Mouse (Mus musculus): ENCODE results near the gene Igf2.
A peak's percentile ranks its signal among the peaks of the same experiment; 100 is the strongest.

The Igf2 gene

GRCm38 (mm10) chr7:142659181-142659681, 7.4 kb downstream of the Igf2 start:
- DNase-seq (ENCODE audit: low spot score): no peak

GRCm38 (mm10) chr7:142658681-142659180, 7.9 kb downstream of the Igf2 start:
- DNase-seq (ENCODE audit: low spot score): no peak

GRCm38 (mm10) chr7:142657821-142658614, 8.6 kb downstream of the Igf2 start:
- no peak for DNase-seq (ENCODE audit: low spot score)

GRCm38 (mm10) chr7:142657341-142657791, 9.2 kb downstream of the Igf2 start:
- DNase-seq (ENCODE audit: low spot score): no peak

- no peak for DNase-seq (ENCODE audit: low spot score)
Measured at GRCm38 (mm10) chr7:142656055-142656454, 10.6 kb downstream of the Igf2 start.

- no peak for DNase-seq (ENCODE audit: low spot score)
Measured at GRCm38 (mm10) chr7:142655633-142656032, 11.0 kb downstream of the Igf2 start.

GRCm38 (mm10) chr7:142653726-142654125, 12.9 kb downstream of the Igf2 start:
- DNase-seq (ENCODE audit: low spot score): no peak

- DNase-seq (ENCODE audit: low spot score): no peak
Measured at GRCm38 (mm10) chr7:142646676-142647075, 19.9 kb downstream of the Igf2 start.

- DNase-seq (ENCODE audit: low spot score): no peak
Measured at GRCm38 (mm10) chr7:142645045-142645444, 21.6 kb downstream of the Igf2 start.

GRCm38 (mm10) chr7:142636178-142636577, 30.4 kb downstream of the Igf2 start:
- no peak for DNase-seq (ENCODE audit: low spot score)

- peak; percentile 20 for DNase-seq (ENCODE audit: low spot score)
Measured at GRCm38 (mm10) chr7:142630691-142631090, 35.9 kb downstream of the Igf2 start.

GRCm38 (mm10) chr7:142629806-142630205, 36.8 kb downstream of the Igf2 start:
- no peak for DNase-seq (ENCODE audit: low spot score)

- no peak for DNase-seq (ENCODE audit: low spot score)
Measured at GRCm38 (mm10) chr7:142622180-142622579, 44.4 kb downstream of the Igf2 start.

GRCm38 (mm10) chr7:142613077-142613476, 53.5 kb downstream of the Igf2 start:
- DNase-seq (ENCODE audit: low spot score): no peak

GRCm38 (mm10) chr7:142610627-142611406, 55.8 kb downstream of the Igf2 start:
- DNase-seq (ENCODE audit: low spot score): peak; percentile 41

- DNase-seq (ENCODE audit: low spot score): no peak
Measured at GRCm38 (mm10) chr7:142600921-142601320, 65.7 kb downstream of the Igf2 start.

Data from urinary bladder, postnatal 14 days (tissue).